Mouse (Mus musculus) right cerebral cortex, adult 2 months (tissue): ENCODE results near the gene Chsy1.

Experiments used
- DNase-seq, 2 experiments: peaks; one replicate each; pipeline ENCODE4 v3.0.0; 2021 to 2022; ENCODE audit warnings: low spot score in 2 of 2

Gene Chsy1

GRCm38 (mm10) chr7:66212887-66213286 lies 103.6 kb downstream of the Chsy1 start:
- no peak for DNase-seq

- no peak for DNase-seq
Observed at GRCm38 (mm10) chr7:66214477-66214876, 105.2 kb downstream of the Chsy1 start.

DNA sequence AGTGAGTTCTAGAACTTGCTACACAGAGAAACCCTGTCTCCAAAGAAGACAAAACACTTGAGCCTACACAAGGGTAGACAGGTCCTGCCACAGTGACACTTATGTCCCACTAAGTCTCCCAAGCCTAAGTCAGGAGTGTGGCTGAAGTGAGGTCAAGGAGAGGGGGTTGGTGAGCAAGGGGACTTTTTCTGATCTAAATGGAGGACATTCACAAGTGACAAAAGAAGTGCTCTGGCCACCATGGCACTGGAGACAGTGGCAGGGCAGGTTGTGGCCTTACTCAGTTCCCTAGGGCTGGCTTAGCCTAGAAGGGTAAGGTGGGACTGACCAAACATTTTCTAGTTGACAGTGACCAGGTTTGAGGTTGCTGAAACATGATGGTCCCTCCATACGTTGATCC lies 106.6 kb downstream of the Chsy1 start:
- no peak for DNase-seq

- no peak for DNase-seq
Observed at GRCm38 (mm10) chr7:66217011-66217410, 107.7 kb downstream of the Chsy1 start.

DNA sequence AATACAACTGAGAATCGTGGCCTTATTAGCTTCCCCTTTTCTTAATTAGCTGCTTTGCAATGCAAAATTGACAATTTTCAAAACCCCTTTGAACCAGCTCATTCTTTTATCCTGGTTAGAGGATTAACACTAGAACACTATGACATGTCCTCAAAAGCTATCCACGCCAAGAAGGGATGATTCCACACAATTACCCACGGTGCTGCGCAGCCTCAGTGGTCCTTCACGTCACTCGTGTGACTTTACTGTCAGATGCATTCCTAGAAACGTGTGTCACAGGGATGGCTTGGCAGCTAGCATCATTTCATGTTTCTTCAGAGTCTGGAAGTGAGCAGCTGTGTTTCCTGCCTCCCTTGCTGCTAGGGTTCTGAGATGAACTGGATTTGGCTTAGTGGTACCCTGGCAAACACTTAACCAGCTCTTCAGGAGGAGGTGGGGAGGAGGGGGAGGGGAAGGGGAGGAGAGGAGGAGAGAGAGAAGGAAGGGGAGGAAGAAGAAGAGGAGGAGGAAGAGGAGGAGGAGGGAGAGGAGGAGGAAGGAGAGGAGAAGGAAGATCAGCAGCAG lies 108.3 kb downstream of the Chsy1 start:
- DNase-seq = no peak

- DNase-seq = no peak
Observed at GRCm38 (mm10) chr7:66218193-66219014, 109.1 kb downstream of the Chsy1 start.

DNA sequence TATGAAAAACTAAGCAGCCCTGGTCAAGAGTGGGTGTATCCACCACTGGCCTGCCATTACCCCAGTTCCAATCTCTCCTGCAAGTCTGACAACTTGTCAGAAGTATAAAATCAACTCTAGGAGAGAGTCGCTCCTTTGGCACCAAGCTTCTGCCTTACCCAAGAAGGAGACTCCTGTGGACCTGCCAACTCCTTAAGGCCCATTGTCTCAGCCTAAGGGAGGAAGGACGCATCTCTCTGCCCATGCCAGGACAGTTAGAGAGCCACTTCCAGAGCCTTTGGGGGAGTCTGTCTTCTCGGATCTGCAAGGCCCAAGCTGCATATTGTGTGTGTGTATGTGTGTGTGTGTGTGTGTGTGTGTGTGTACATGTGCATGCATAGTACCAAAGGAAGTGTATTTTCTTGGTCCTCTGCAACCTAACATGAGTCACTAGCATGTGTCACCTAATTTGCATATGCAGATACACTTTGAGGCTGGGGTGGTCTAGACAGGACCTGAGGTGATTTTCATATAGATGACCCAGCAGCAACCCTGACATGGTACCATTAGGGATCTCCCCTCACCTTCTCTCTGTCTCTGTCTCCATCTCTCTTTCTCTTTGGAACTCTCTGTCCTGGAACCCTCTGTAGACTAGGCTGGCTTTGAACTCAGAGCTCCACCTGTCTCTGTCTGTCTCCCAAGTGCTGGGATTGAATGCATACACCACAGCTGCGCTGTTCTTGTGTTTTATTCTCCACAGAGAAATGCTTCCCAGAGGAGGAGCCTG lies 109.9 kb downstream of the Chsy1 start:
- no peak for DNase-seq

GRCm38 (mm10) chr7:66219794-66220227 lies 110.5 kb downstream of the Chsy1 start:
- DNase-seq = no peak

- no peak for DNase-seq
Observed at GRCm38 (mm10) chr7:66222621-66223091, 113.3 kb downstream of the Chsy1 start.
